Mouse (Mus musculus): ENCODE data around the gene Fam171a2. TPM values are rescaled to one million over a fixed set of nuclear protein-coding genes. Genes with fewer than 3 reads are reported as not detected.
A peak's percentile ranks its signal among the peaks of the same experiment; 100 is the strongest.
"Not testable (repeated sequence)": the region's sequence is repeated elsewhere in the genome, so short reads cannot be mapped to it uniquely, and the experiment has no call there.

The Fam171a2 gene
- total RNA-seq, 4 experiments from 2014 or later, result 0.97 to 1.5 (median 1.2) TPM

DNA sequence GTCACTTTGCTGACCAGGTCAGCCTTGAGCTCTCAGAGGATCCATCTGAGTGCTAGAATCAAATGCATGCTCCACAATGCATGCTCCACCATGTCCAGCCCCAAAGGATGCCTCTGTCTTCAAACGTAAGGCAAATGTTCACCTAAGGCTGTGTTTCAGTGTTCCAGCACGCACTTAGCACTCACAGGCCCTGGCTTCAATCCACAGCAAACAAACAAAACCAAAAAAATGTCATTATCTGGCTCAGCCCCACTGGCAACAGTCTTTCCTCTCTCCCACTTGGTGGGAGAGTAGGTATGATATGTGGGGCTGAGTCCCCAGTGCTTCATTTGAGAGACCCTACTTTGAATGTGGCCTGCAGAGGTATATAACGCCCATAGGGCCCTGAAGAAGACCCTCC lies 36.4 kb downstream of the Fam171a2 start:
- no peak for DNase-seq (ENCODE audit: low spot score in 2 of 2)

GRCm38 (mm10) chr11:102410345-102410744 lies 37.1 kb downstream of the Fam171a2 start:
- not testable (repeated sequence) for DNase-seq (ENCODE audit: low spot score in 2 of 2)

DNA sequence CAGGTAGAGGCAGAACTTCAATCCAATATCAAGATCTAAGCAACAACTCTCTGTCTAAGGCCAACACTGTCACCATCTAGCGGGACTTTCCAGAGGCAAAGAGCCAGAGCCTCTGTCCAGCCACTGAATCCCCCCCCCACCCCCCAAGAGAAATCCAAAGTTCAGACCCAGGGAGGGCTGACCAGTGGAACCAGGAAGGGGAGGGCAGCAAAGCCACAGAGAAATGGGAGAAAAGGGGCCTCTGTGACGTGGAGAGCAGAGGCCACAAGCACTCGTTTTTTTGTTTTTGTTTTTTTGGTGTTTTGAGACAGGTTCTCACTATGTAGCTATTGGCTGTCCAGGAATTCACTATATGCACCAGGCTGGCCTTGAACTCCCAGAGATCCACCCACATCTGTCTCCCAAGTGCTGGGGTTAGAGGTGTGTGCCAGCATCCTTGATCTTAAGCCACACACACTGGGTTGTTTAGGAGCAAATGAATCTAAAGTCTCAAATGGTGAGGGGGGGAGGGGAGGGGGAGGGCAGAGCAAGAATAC lies 37.6 kb downstream of the Fam171a2 start:
- no peak for DNase-seq (ENCODE audit: low spot score in 2 of 2)

- DNase-seq (ENCODE audit: low spot score in 2 of 2), result no peak
Measured at GRCm38 (mm10) chr11:102408888-102409794, 38.3 kb downstream of the Fam171a2 start.

GRCm38 (mm10) chr11:102408344-102408876 lies 39.1 kb downstream of the Fam171a2 start:
- DNase-seq (ENCODE audit: low spot score in 2 of 2), result peak; percentile 95 to 96

- DNase-seq (ENCODE audit: low spot score in 2 of 2), result peak in 1 of 2 experiments; percentile 34
Measured at GRCm38 (mm10) chr11:102407834-102408215, 39.7 kb downstream of the Fam171a2 start, which contains the start of gene Slc25a39. TSS of gene Slc25a39 (minus strand) at chr11:102407946.

DNA sequence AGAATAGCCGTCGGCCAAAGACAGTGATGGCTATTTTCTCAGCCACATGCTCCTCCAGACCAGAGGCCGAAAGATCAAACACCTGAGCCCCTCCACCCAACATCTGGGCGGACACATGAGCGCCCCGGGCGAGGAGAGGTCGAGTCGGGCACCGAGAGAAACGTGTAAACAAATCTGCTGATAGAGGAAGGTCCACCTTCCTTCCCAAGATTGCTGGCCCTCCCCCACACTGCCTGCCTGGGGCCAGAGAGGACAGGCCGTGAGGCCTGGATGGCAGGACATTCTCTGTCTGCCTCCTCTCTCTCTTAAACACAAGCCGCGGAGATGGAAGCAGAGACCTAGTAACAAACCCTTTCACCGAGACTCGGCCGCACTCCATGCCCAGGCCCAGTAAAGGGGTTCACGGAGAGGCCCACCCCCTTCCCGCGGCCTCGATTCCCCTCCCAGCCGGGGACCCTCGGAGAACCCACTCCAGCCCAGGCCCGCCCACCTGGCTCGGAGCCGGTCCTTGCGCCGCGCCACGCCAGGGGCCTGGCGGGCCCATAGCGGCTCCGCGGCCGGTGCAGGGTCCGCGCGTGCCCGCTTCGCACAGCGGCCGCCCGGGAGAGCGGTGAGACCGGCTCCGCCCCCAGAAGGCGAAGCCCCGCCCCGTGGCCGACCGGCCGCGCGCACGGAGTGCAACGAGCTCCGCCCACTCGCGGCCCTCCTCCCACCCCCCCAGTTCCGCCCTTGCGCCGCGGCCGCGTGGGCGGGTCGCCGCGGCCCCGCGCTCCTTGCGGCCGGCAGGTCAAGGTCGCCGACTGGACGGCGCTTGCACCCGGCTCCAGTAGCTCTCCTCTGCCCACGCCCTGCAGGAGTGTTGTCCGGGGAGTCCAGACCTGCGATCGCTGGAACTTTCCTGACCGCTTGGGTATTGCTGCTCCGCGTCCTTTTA lies 40.3 kb downstream of the Fam171a2 start:
- DNase-seq (ENCODE audit: low spot score in 2 of 2), result peak; percentile 81 to 90

GRCm38 (mm10) chr11:102406401-102406800 lies 41.1 kb downstream of the Fam171a2 start:
- no peak for DNase-seq (ENCODE audit: low spot score in 2 of 2)

DNA sequence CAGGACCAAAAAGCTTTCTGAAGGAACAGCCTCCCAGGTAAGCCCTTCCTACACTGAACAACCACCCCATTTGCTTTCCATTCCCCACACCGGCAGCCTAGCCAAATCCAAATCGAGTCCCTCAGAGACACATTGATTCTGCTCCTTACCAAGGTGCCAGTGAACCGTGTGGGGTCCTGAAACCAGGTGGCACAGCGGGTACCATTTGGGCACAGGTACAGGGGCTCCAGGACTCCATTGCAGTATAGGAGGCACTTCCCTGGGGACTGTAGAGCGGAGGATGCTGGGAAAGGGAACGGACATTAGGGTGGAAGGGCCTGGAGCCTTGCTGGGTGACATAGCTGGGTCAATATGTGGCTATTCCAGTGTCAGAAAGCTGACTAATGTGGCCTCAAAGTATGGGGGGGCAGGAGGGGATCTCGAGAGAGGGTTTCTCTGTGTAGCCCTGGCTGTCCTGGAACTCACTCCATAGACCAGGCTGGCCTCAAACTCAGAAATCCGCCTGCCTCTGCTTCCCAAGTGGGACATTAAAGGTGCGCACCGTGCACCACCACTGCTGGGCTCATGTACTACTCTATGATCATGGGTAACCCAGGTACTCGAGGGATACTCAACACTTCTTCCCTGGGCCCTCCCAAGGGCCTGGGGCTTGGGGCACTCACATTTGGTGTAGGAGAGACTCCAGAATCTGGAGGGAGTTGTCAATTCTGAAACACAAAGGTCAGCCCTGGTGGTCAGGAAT lies 41.8 kb downstream of the Fam171a2 start:
- DNase-seq (ENCODE audit: low spot score in 2 of 2), result no peak

GRCm38 (mm10) chr11:102404161-102405010 lies 43.1 kb downstream of the Fam171a2 start:
- DNase-seq (ENCODE audit: low spot score in 2 of 2), result no peak

GRCm38 (mm10) chr11:102403657-102404056 lies 43.8 kb downstream of the Fam171a2 start:
- DNase-seq (ENCODE audit: low spot score in 2 of 2), result no peak

GRCm38 (mm10) chr11:102401898-102402500 lies 45.5 kb downstream of the Fam171a2 start:
- DNase-seq (ENCODE audit: low spot score in 2 of 2), result no peak

GRCm38 (mm10) chr11:102400513-102401084 lies 46.9 kb downstream of the Fam171a2 start:
- DNase-seq (ENCODE audit: low spot score in 2 of 2), result no peak

DNA sequence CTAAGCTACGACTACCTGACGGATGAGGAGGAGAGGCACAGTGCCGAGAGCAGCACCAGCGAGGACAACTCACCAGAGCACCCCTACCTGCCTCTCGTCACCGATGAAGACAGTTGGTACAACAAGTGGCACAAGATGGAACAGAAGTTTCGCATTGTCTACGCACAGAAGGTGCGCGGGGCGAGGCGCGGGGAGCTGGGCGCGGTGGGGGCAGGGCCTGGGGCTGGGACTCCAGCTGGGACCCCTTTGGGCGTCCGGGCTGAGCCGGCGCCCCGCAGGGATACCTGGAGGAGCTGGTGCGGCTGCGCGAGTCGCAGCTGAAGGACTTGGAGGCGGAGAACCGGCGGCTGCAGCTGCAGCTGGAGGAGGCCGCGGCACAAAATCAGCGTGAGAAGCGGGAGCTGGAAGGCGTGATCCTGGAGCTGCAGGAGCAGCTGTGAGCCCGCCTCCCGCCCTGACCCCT lies 47.8 kb downstream of the Fam171a2 start:
- no peak for DNase-seq (ENCODE audit: low spot score in 2 of 2)

DNA sequence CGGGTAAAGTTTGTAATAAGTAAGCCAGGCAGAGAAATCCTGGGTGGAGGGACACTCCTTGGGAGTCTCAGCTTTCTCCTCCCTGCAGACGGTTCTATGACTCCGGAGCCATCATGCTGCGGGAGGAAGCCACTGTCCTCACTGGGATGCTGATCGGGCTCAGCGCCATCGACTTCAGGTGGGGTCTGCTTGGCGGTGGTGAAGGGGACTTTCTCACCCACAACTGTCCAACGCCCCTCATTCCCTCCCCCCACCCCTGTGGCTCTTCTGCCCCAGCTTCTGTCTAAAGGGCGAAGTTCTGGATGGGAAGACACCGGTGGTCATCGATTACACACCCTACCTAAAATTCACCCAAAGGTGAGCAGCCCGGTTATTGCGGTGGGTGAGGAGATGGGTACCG lies 48.4 kb downstream of the Fam171a2 start:
- no peak for DNase-seq (ENCODE audit: low spot score in 2 of 2)

- no peak for DNase-seq (ENCODE audit: low spot score in 2 of 2)
Measured at GRCm38 (mm10) chr11:102398007-102398825, 49.3 kb downstream of the Fam171a2 start.

DNA sequence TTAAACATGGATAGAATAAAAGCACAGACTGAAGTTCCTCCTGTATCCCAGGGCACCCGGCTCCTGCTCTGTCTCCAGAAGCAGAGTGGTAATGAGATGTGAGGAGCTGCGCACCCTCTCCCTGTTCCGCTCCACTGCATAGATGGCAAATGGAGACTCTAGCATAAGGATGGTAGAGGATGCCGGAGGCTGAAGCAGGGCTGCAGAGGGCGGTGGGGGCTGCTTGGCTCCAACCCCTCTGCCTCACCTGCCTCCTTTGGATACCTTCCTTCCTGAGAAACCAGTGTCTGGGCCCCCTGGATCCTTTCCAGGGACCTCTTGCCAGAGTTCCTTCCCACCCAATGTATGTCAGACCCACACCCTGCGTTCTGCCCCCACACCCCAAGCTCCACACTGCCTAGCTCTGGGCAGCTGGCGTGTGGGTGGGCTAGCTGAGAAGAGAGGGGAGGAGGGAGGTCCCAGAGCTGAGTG lies 50.8 kb downstream of the Fam171a2 start:
- no peak for DNase-seq (ENCODE audit: low spot score in 2 of 2)

- DNase-seq (ENCODE audit: low spot score in 2 of 2), result no peak
Measured at GRCm38 (mm10) chr11:102396263-102396662, 51.2 kb downstream of the Fam171a2 start.

All from gastrocnemius, adult 8-10 months (tissue).